Mouse (Mus musculus): ENCODE results near the gene Anxa10. TPM values are rescaled to one million over a fixed set of nuclear protein-coding genes. Genes with fewer than 3 reads are reported as not detected.

Gene Anxa10
- polyA plus RNA-seq (2012; rRNA removed): 0.55 and 1.3 TPM in 2 replicates

GRCm38 (mm10) chr8:62123098-62123497, at the start of gene Anxa10:
Gene Anxa10, minus strand, starts transcription at chr8:62123150.
- no peak within 1 kb of the TSS for H3K4me3 ChIP-seq (ENCODE audit: control insufficient read depth, insufficient read depth, low read length)
- no peaks in the 10 kb centered on the region for H3K4me1 ChIP-seq (replicated peaks; ENCODE audit: control insufficient read depth, insufficient read depth, low read length)
- H3K36me3 ChIP-seq (ENCODE audit: control insufficient read depth, insufficient read depth, low read length): no peaks in the 10 kb centered on the region
- H3K27ac ChIP-seq (ENCODE audit: control insufficient read depth, insufficient read depth, low read length): no peak within 1 kb of the TSS
- TF ChIP-seq CTCF (IDR thresholded peaks at IDR 0.05; ENCODE audit: borderline replicate concordance, control insufficient read depth, extremely low read depth, insufficient read depth, low read length, poor library complexity) (no peak), POLR2A (IDR thresholded peaks at IDR 0.05; ENCODE audit: control insufficient read depth, extremely low read depth, insufficient read depth, low read length, poor library complexity) (no peak)
- no peaks in the 10 kb centered on the region for H3K27me3 ChIP-seq (ENCODE audit: control insufficient read depth, insufficient read depth, low read length)
- whole genome bisulfite sequencing: 91% methylated on average over 2 of the region's 2 CpGs
- no peak for DNase-seq

DNA sequence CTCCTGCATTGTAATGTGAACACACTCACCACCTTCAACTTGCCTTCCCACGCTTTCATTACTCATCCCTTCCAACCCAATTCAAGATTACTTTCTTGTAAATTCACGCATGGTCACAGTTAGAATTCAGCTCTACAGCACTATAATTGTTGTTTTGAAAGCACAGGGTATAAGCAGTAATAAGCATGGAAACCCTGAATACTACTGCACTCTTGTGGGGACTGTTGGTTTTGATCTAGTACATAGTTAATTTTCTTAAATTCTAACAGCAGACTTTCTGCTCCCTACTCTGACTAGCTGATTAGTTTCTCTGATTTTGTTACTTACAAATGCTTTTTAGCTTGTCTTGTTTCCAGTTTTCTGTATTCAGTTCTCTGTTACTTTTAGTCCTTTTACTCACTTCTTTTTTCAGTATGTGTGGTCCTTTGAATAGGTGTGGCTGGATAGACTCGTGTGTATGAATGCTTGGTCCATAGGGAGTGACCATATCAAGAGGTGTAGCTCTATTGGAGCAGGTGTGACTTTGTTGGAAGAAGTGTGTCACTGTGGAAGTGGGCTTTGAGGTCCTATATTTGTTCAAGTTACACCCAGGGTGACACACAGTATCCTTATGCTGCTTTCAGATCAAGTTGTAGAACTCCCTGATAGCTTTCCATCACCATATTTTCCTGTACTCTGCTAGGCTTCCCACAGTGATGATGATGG, 9.9 kb upstream of the Anxa10 start:
- H3K36me3 ChIP-seq (ENCODE audit: control insufficient read depth, insufficient read depth, low read length): no peaks in the 10 kb centered on the region
- no peaks in the 10 kb centered on the region for H3K4me1 ChIP-seq (replicated peaks; ENCODE audit: control insufficient read depth, insufficient read depth, low read length)
- H3K4me3 ChIP-seq (ENCODE audit: control insufficient read depth, insufficient read depth, low read length): no peak overlapping the region
- DNase-seq: no peak
- 79% methylated on average over 3 of the region's 3 CpGs for WGBS
- H3K27ac ChIP-seq (ENCODE audit: control insufficient read depth, insufficient read depth, low read length): no peak overlapping the region
- TF ChIP-seq POLR2A (IDR thresholded peaks at IDR 0.05; ENCODE audit: control insufficient read depth, extremely low read depth, insufficient read depth, low read length, poor library complexity) (no peak), CTCF (IDR thresholded peaks at IDR 0.05; ENCODE audit: borderline replicate concordance, control insufficient read depth, extremely low read depth, insufficient read depth, low read length, poor library complexity) (no peak)
- no peaks in the 10 kb centered on the region for H3K27me3 ChIP-seq (ENCODE audit: control insufficient read depth, insufficient read depth, low read length)

DNA sequence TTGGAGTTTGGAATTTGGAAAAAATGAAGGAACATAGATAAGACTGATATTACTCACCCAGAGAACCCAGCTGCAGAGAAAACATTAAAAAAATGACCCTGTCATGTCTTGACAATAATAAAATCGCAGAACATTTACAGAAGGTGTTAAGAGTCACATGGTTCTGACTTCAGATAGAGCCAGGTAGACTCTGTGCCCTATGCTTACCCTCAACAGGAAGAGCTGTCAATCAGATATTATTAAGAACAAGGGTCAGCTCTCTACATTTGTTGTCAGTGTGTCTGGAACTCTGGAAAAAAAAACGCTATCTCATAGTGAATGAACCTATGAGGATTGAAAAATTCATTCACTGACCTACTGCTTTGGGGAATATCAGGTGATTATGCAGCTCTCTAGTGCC, 25.7 kb downstream of the Anxa10 start:
- no peak overlapping the region for H3K4me3 ChIP-seq (ENCODE audit: control insufficient read depth, insufficient read depth, low read length)
- 88% methylated on average over 2 of the region's 2 CpGs for WGBS
- no peak overlapping the region for H3K27ac ChIP-seq (ENCODE audit: control insufficient read depth, insufficient read depth, low read length)
- H3K4me1 ChIP-seq (replicated peaks; ENCODE audit: control insufficient read depth, insufficient read depth, low read length): no peaks in the 10 kb centered on the region
- H3K27me3 ChIP-seq (ENCODE audit: control insufficient read depth, insufficient read depth, low read length): no peaks in the 10 kb centered on the region
- TF ChIP-seq POLR2A (IDR thresholded peaks at IDR 0.05; ENCODE audit: control insufficient read depth, extremely low read depth, insufficient read depth, low read length, poor library complexity) (no peak), CTCF (IDR thresholded peaks at IDR 0.05; ENCODE audit: borderline replicate concordance, control insufficient read depth, extremely low read depth, insufficient read depth, low read length, poor library complexity) (no peak)
- DNase-seq: no peak
- H3K36me3 ChIP-seq (ENCODE audit: control insufficient read depth, insufficient read depth, low read length): no peaks in the 10 kb centered on the region

- WGBS: 96% methylated on average over 2 of the region's 2 CpGs
- no peak overlapping the region for H3K4me3 ChIP-seq (ENCODE audit: control insufficient read depth, insufficient read depth, low read length)
These were observed 41.1 kb downstream of the Anxa10 start for GRCm38 (mm10) chr8:62081804-62082203.

DNA sequence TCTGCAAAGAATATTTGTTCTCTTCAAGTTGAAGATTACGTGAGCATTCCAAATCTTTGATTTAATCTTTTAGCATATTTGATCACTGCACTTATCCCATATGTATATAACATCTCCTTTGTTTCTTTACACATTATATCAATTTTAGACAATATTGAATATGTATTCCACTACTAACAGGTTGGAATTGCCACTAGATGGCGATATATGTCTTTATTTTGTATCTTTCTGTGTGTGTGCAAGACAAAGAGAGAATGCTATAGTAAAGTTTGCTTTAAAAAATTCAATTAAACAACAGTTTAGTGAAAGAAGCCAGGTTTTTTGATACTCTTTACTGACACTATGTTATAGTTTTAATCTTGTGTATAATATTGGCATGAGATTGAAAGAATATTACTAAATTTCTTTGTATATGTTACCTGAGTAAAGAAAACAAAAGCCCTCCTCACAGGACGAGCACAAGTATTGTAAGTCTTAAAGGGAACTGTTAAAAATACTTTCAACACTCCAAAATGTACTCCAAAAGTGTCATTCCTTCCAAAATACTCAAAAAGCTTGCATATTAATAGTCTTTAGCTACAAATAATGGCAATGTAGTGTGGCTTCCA, 42.7 kb downstream of the Anxa10 start:
- TF ChIP-seq POLR2A (IDR thresholded peaks at IDR 0.05; ENCODE audit: control insufficient read depth, extremely low read depth, insufficient read depth, low read length, poor library complexity): no peak
- TF ChIP-seq CTCF (IDR thresholded peaks at IDR 0.05; ENCODE audit: borderline replicate concordance, control insufficient read depth, extremely low read depth, insufficient read depth, low read length, poor library complexity): no peak
- H3K36me3 ChIP-seq (ENCODE audit: control insufficient read depth, insufficient read depth, low read length): no peaks in the 10 kb centered on the region
- no peaks in the 10 kb centered on the region for H3K27me3 ChIP-seq (ENCODE audit: control insufficient read depth, insufficient read depth, low read length)
- H3K4me1 ChIP-seq (replicated peaks; ENCODE audit: control insufficient read depth, insufficient read depth, low read length): no peaks in the 10 kb centered on the region
- H3K27ac ChIP-seq (ENCODE audit: control insufficient read depth, insufficient read depth, low read length): no peak overlapping the region
- WGBS: 54% methylated on average over 3 of the region's 3 CpGs
- no peak for DNase-seq
- no peak overlapping the region for H3K4me3 ChIP-seq (ENCODE audit: control insufficient read depth, insufficient read depth, low read length)

More at GRCm38 (mm10) chr8:62081804-62082203, 41.1 kb downstream of the Anxa10 start:
- TF ChIP-seq POLR2A (IDR thresholded peaks at IDR 0.05; ENCODE audit: control insufficient read depth, extremely low read depth, insufficient read depth, low read length, poor library complexity) (no peak), CTCF (IDR thresholded peaks at IDR 0.05; ENCODE audit: borderline replicate concordance, control insufficient read depth, extremely low read depth, insufficient read depth, low read length, poor library complexity) (no peak)
- Histone ChIP-seq H3K27ac (ENCODE audit: control insufficient read depth, insufficient read depth, low read length) (no peak overlapping the region), H3K27me3 (ENCODE audit: control insufficient read depth, insufficient read depth, low read length) (no peaks in the 10 kb centered on the region), H3K4me1 (replicated peaks; ENCODE audit: control insufficient read depth, insufficient read depth, low read length) (no peaks in the 10 kb centered on the region), H3K36me3 (ENCODE audit: control insufficient read depth, insufficient read depth, low read length) (no peaks in the 10 kb centered on the region)
- DNase-seq: no peak

- Histone ChIP-seq H3K27me3 (ENCODE audit: control insufficient read depth, insufficient read depth, low read length) (no peaks in the 10 kb centered on the region), H3K4me1 (replicated peaks; ENCODE audit: control insufficient read depth, insufficient read depth, low read length) (no peaks in the 10 kb centered on the region), H3K4me3 (ENCODE audit: control insufficient read depth, insufficient read depth, low read length) (no peak overlapping the region), H3K36me3 (ENCODE audit: control insufficient read depth, insufficient read depth, low read length) (no peaks in the 10 kb centered on the region), H3K27ac (ENCODE audit: control insufficient read depth, insufficient read depth, low read length) (no peak overlapping the region)
- TF ChIP-seq POLR2A (IDR thresholded peaks at IDR 0.05; ENCODE audit: control insufficient read depth, extremely low read depth, insufficient read depth, low read length, poor library complexity): no peak
- TF ChIP-seq CTCF (IDR thresholded peaks at IDR 0.05; ENCODE audit: borderline replicate concordance, control insufficient read depth, extremely low read depth, insufficient read depth, low read length, poor library complexity): no peak
- DNase-seq: no peak
These were observed 54.6 kb downstream of the Anxa10 start for GRCm38 (mm10) chr8:62068305-62068704.
